Mouse (Mus musculus) liver, embryonic 14 days (tissue): Measurements from ENCODE around the gene Gm4141. TPM values are rescaled to one million over a fixed set of nuclear protein-coding genes. Genes with fewer than 3 reads are reported as not detected.

Experiments used
- polyA plus RNA-seq: library from polyadenylated mRNA; depleted of rRNA; stranded (reverse); fragments of >200 nt; gene quantifications from 2 replicates; pipeline ENCODE4 v1.2.3, GENCODE M21; 2012; rRNA removed

The Gm4141 gene
- not detected in 2 replicates for polyA plus RNA-seq

GRCm38 (mm10) chr7:20576141-20576540 is at the start of gene Gm4141:
Gm4141 (minus strand) TSS chr7:20576241.

GRCm38 (mm10) chr7:20598921-20599320 is 22.9 kb upstream of the Gm4141 start, which contains the start of gene Gm4513:
Gm4513 (minus strand) TSS chr7:20599021.

GRCm38 (mm10) chr7:20545657-20546056 is 30.4 kb downstream of the Gm4141 start, which contains the start of gene Gm5726:
Gm5726 (minus strand) TSS chr7:20545757.

GRCm38 (mm10) chr7:20533537-20533936 is 42.5 kb downstream of the Gm4141 start, which contains the start of gene Vmn1r104:
Vmn1r104 (plus strand) TSS chr7:20533837.

Other genes starting within 250 kb of the Gm4141 start
- gene Gm4133, start 242.2 kb downstream of the Gm4141 start, polyA plus RNA-seq, result not detected in 2 replicates
- not detected in 2 replicates for gene Gm5728, start 200.8 kb downstream of the Gm4141 start, polyA plus RNA-seq
- not detected in 2 replicates for gene Vmn1r100, start 158.3 kb downstream of the Gm4141 start, polyA plus RNA-seq
- not detected in 2 replicates for gene Vmn1r101, start 133.6 kb downstream of the Gm4141 start, polyA plus RNA-seq
- gene Gm10670, start 101.3 kb downstream of the Gm4141 start, polyA plus RNA-seq, result not detected in 2 replicates
- not detected in 2 replicates for gene Vmn1r103, start 65.7 kb downstream of the Gm4141 start, polyA plus RNA-seq
- not detected in 2 replicates for gene Vmn1r104, start 42.4 kb downstream of the Gm4141 start, polyA plus RNA-seq
- not detected in 2 replicates for gene Gm5726, start 30.5 kb downstream of the Gm4141 start, polyA plus RNA-seq
- not detected in 2 replicates for gene Gm4513, start 22.8 kb upstream of the Gm4141 start, polyA plus RNA-seq
- gene Vmn1r107, start 92.7 kb upstream of the Gm4141 start, polyA plus RNA-seq, result not detected in 2 replicates
- not detected in 2 replicates for gene Vmn1r111, start 127.0 kb upstream of the Gm4141 start, polyA plus RNA-seq
- gene Gm10668, start 154.4 kb upstream of the Gm4141 start, polyA plus RNA-seq, result not detected in 2 replicates
- not detected in 2 replicates for gene Vmn1r112, start 194.9 kb upstream of the Gm4141 start, polyA plus RNA-seq
- not detected in 2 replicates for gene Vmn1r113, start 211.0 kb upstream of the Gm4141 start, polyA plus RNA-seq
- not detected in 2 replicates for gene Vmn1r114, start 235.9 kb upstream of the Gm4141 start, polyA plus RNA-seq